Mouse (Mus musculus) large intestine, adult 2 months (tissue): ENCODE data around the gene Slc16a10. TPM values are rescaled to one million over a fixed set of nuclear protein-coding genes. Genes with fewer than 3 reads are reported as not detected.

ENCODE experiments used
- DNase-seq: peaks from one replicate; pipeline ENCODE4 v3.0.0-alpha.2; 2012; ENCODE audit warnings: low read depth, low spot score
- WGBS: fragments of 180-500 bp; shearing (Covaris S2); methylation state at CpG from one replicate; pipeline ENCODE4 v1.1.7; 2018; 5-methylcytosine and 5-hydroxymethylcytosine counted together
- polyA plus RNA-seq: library from polyadenylated mRNA; depleted of rRNA; stranded (reverse); fragments of >200 nt; gene quantifications from 2 replicates; pipeline ENCODE4 v1.2.3, GENCODE M21; 2012

The Slc16a10 gene
- polyA plus RNA-seq, 1 experiment = 32.4 TPM

DNA sequence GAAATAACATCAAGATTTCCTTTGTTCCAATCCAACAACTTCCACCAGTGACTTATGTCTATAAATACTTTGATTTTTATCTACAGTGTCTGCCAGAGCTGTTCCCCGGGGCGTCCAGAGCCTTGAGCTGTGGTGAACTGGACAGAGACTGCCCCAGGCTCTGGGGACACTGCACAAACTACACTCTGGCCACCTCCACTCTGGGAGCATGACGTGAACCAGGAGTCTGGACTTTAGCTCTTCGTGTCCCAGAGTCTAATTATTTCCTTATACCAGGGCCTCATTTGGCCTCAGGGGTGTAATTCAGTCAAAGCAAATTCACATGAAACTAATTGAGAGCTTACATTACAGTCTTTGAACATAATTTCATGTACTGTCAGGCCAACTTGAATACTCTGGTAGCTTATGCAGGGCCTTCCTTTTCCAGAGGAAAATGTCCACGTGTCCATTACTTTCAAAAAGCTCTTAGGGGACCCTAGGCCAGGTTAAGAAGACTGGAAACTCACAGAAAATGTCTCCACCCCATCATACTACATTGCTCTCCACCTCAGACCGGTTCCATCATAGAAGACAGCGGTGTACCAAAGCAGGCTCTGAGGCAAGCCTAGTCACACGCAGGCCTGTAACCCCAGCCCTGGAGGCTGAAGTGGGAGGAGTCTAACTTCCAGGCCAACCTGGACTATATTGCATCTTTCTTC is 9.9 kb upstream of the Slc16a10 start:
- no peak for DNase-seq
- WGBS = 47% methylated on average over 8 of the region's 8 CpGs

- DNase-seq = no peak
- 95% methylated on average over 5 of the region's 5 CpGs for WGBS
These were observed 7.6 kb upstream of the Slc16a10 start for GRCm38 (mm10) chr10:40149584-40150145.

GRCm38 (mm10) chr10:40147325-40148059 is 5.4 kb upstream of the Slc16a10 start:
- no peak for DNase-seq

GRCm38 (mm10) chr10:40146451-40146850 is 4.4 kb upstream of the Slc16a10 start:
- no peak for DNase-seq
- 43% methylated on average over 3 of the region's 3 CpGs for WGBS

More at GRCm38 (mm10) chr10:40147325-40148059, 5.4 kb upstream of the Slc16a10 start:
- WGBS = 93% methylated on average over 8 of the region's 8 CpGs

- no peak for DNase-seq
- 88% methylated on average over 1 of the region's 1 CpGs for WGBS
These were observed 2.8 kb upstream of the Slc16a10 start for GRCm38 (mm10) chr10:40144815-40145214.

- DNase-seq = peak; percentile 7
- 11% methylated on average over 27 of the region's 27 CpGs for WGBS
These were observed 824 bp downstream of the Slc16a10 start for GRCm38 (mm10) chr10:40141016-40141851.

DNA sequence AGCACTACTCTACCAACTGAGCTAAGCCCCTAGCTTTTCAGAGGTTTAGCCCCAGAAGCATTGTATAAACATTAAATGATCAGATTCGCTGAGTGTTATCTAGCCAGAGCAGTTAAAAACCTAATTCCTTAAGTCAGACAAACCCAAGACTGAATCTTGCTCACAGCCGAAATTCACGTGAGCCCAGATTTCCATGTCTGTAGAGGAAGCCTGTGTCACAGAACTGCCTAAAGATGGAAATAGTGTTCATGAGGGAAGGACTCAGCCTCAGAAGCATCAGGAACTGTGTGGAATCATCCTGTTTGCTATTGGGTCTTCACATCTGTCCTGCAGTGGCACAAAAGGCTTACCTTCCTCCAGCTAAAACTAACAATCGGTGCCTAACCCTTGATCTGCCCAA is 2.4 kb downstream of the Slc16a10 start:
- 83% methylated on average over 4 of the region's 4 CpGs for WGBS
- no peak for DNase-seq

GRCm38 (mm10) chr10:40135807-40136778 is 6.0 kb downstream of the Slc16a10 start:
- WGBS = 68% methylated on average over 9 of the region's 9 CpGs
- DNase-seq = no peak

GRCm38 (mm10) chr10:40134906-40135305 is 7.2 kb downstream of the Slc16a10 start:
- DNase-seq = no peak
- WGBS = 89% methylated on average over 6 of the region's 6 CpGs

DNA sequence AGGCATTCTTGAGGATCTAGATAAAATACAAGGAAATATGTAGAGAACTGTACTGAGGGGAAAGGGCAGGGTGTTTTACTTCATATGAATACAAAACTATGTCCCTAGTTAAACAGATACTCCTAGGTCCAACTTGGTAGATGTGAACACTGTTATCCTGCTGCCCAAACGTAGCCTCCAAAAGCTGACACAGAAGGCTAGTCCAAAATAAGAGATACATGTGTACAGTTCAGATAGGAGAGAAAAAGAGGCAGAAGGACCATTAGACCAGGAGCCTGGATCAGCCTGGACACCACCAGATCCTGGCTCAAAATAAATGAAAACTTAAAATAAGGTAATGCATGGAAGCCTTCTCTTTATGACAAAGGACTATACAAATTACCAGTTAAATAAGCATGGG is 8.4 kb downstream of the Slc16a10 start:
- DNase-seq = no peak
- 88% methylated on average over 1 of the region's 1 CpGs for WGBS

- no peak for DNase-seq
- 90% methylated on average over 9 of the region's 9 CpGs for WGBS
These were observed 10.2 kb downstream of the Slc16a10 start for GRCm38 (mm10) chr10:40131690-40132418.

GRCm38 (mm10) chr10:40130126-40130525 is 11.9 kb downstream of the Slc16a10 start:
- DNase-seq = no peak
- 100% methylated on average over 1 of the region's 1 CpGs for WGBS

GRCm38 (mm10) chr10:40129134-40129533 is 12.9 kb downstream of the Slc16a10 start:
- DNase-seq = no peak

DNA sequence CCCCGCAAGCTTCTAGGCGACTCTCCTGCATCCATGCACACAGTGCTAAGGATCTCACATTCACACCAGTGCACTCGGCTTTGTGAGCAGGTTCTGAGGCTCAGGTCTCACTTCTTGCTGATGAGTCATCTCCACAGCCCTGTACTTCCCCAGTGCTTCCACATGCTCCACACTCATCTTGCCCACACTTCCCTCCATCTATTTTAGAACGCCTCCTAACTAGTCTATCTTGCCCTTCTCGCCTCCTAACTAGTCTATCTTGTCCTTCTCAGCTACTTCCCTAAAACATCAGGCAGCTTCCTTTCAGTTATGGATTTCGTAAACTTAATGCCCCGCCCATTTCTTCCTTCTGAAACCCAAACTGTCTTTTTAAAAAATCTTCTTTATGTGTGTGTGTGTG is 13.6 kb downstream of the Slc16a10 start:
- no peak for DNase-seq
- WGBS = 84% methylated on average over 7 of the region's 7 CpGs

DNA sequence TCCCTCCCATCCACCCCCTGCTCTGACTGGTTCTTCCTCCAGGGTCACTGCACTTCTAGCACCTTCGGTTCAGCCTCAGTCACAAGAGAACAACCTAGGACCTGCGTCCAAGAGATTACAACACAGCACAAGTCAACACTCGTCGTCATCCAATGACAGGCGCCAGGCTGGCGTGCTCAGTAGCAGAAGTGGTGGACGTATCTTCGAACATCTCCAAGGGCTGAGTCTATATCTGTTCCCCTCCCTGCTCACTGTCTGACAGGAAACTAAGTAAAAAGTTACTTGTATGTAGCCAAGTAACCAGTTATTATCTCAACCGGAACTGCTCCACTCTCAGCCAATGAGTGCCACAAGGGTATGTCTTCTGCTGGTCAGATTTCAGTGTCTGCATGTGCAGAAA is 16.9 kb downstream of the Slc16a10 start:
- DNase-seq = no peak
- WGBS = 85% methylated on average over 9 of the region's 9 CpGs

GRCm38 (mm10) chr10:40124570-40124969 is 17.5 kb downstream of the Slc16a10 start:
- DNase-seq = no peak
- WGBS = 80% methylated on average over 4 of the region's 4 CpGs

DNA sequence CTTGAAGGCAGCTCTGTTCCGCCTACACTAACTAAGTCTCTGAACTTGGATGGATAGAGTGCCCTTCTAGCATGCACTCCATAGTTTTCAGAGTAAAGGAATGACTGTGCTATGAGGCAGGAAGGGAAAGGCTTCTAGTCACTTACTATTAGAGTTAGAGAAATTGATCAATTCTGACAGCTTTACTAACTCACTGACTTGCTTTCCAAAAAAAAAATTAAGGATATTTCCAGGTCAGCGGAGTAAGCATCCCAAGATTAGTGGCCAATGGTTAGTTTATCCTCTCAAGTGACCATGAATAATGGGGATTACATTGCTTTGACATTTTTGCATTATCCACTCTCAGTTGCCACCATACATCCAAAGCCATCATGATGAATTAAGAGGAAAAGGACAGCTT is 18.0 kb downstream of the Slc16a10 start:
- DNase-seq = no peak
- 91% methylated on average over 2 of the region's 2 CpGs for WGBS

DNA sequence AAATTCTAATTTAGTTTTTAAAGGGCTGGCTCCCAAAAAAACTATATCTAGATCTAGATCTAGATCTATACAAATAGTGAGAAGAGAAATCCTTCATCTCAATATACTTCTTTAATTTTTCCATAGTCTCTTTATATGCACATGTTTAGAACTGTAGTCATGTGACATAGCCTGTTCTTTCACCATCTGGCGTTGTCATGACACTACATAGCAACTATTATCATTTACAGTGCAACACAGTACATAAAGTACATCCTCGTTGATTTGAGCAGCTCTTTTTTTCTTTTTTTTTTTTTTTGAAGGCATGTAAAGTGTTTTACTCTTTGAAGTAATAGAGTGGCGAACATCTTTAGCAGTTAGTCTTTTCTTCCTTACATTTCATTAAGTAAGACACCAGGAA is 22.6 kb downstream of the Slc16a10 start:
- DNase-seq = no peak
- WGBS = 75% methylated on average over 3 of the region's 3 CpGs
